Mouse (Mus musculus) spleen, adult 2 months (tissue): Measurements from ENCODE around the gene Zfp622. TPM values are rescaled to one million over a fixed set of nuclear protein-coding genes. Genes with fewer than 3 reads are reported as not detected.
A peak's percentile ranks its signal among the peaks of the same experiment; 100 is the strongest.

Source experiments
- DNase-seq, 2 experiments: peaks; one replicate each; pipeline versions ENCODE4 v3.0.0 to v3.0.0-alpha.2; 2012 to 2021; ENCODE audit warnings: low spot score in 2 of 2, low read depth in 1 of 2
- H3K27ac ChIP-seq: fragments of 200-500 bp; 2 replicates; pipeline ENCODE4 v1.5.1; 2012; ENCODE audit warnings: low read length, inconsistent platforms; ENCODE audit not compliant: insufficient read depth
- H3K27me3 ChIP-seq: fragments of 200-500 bp; 2 replicates; pipeline ENCODE4 v1.6.1; 2012; ENCODE audit warnings: mild to moderate bottlenecking, moderate library complexity, low read length, inconsistent platforms; ENCODE audit not compliant: control insufficient read depth, insufficient read depth
- H3K36me3 ChIP-seq: fragments of 200-500 bp; 2 replicates; pipeline ENCODE4 v1.6.1; 2012; ENCODE audit warnings: mild to moderate bottlenecking, low read length, inconsistent platforms; ENCODE audit not compliant: control insufficient read depth, insufficient read depth
- H3K4me1 ChIP-seq: fragments of 200-500 bp; 2 replicates; pipeline ENCODE4 v1.6.1; 2011; ENCODE audit warnings: inconsistent platforms; ENCODE audit not compliant: control insufficient read depth, insufficient read depth, insufficient read length
- H3K4me3 ChIP-seq: fragments of 200-500 bp; 2 replicates; pipeline ENCODE4 v1.5.1; 2011; ENCODE audit warnings: mild to moderate bottlenecking, inconsistent platforms; ENCODE audit not compliant: insufficient read depth, insufficient read length; ENCODE audit errors: extremely low read depth
- CTCF ChIP-seq: fragments of 200-500 bp; IDR thresholded peaks from 2 replicates; pipeline ENCODE4 v1.5.1; 2011; ENCODE audit warnings: mild to moderate bottlenecking, inconsistent platforms; ENCODE audit not compliant: insufficient read depth, insufficient read length, insufficient replicate concordance; ENCODE audit errors: extremely low read depth
- POLR2A ChIP-seq: fragments of 200-500 bp; IDR thresholded peaks from 2 replicates; pipeline ENCODE4 v1.6.1; 2011; ENCODE audit warnings: low read depth, low read length, inconsistent platforms
- WGBS: fragments of 180-500 bp; shearing (Covaris S2); methylation state at CpG from one replicate; pipeline ENCODE4 v1.1.7; 2018; 5-methylcytosine and 5-hydroxymethylcytosine counted together
- polyA plus RNA-seq: library from polyadenylated mRNA; depleted of rRNA; stranded (reverse); fragments of >200 nt; gene quantifications from 2 replicates; pipeline ENCODE4 v1.2.3, GENCODE M21; 2012

Zfp622 gene
- polyA plus RNA-seq, 1 experiment = 15.8 TPM

DNA sequence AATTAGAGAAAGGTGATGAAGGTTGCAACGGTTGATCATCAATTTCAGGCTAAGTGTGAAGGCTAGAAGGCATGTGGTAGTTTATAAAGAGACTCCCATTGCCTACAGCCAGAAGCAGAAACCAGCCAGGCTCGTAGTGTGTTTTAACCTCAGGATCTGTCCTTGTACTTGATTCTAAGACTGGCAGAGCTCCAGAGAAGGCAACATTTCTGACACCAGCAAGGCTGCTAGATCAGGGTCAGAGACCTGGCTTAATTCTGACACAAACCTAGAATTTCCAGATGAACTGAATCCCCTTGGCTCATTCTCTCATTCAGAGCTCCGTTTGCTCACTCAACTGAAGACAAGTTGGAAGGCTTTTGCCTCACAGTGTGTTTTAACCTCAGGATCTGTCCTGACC is 24.5 kb downstream of the Zfp622 start:
- Histone ChIP-seq H3K27ac (no peak overlapping the region), H3K4me1 (no peaks in the 10 kb centered on the region), H3K4me3 (no peak overlapping the region), H3K36me3 (no peaks in the 10 kb centered on the region), H3K27me3 (no peaks in the 10 kb centered on the region)
- 78% methylated on average over 3 of the region's 3 CpGs for WGBS
- TF ChIP-seq CTCF (no peak), POLR2A (no peak)
- DNase-seq = no peak

- H3K27ac ChIP-seq = no peak overlapping the region
- no peaks in the 10 kb centered on the region for H3K36me3 ChIP-seq
- TF ChIP-seq CTCF (no peak), POLR2A (no peak)
- no peak for DNase-seq
- no peaks in the 10 kb centered on the region for H3K27me3 ChIP-seq
- WGBS = 88% methylated on average over 4 of the region's 4 CpGs
- no peaks in the 10 kb centered on the region for H3K4me1 ChIP-seq
- H3K4me3 ChIP-seq = no peak overlapping the region
These were observed 28.7 kb downstream of the Zfp622 start for GRCm38 (mm10) chr15:26012891-26013290.

DNA sequence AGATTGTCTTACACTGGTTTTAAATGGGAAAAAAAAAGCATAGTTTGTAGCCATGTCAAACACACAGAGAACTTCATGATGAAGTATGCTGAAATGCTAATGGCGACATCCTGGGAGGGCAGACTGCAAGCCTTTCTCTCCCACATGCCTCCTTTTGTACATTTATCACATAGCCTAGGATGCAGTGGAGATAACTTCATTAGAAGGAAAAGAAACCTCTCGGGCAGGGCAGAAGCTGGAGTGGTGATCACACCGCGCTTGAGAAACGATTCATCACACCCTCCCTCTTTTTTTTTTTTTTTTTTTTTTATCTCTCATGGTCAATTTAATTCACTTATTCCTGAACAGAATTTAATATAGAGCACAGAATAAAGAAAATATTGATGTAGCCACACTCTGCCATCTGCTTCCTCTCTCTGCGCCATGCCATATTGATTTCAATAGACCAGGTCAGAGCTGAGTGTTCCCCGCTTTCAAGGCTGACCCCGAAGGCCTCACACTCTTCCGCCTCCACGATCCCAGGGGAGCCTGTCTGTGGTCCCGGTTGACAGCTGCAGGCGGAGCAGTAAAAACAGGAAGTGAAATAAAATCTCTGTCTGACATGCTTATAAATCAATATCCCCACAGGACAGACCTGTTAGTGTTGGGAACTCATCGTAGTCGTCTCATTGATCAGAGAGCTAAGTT is 32.0 kb downstream of the Zfp622 start:
- Histone ChIP-seq H3K36me3 (no peaks in the 10 kb centered on the region), H3K4me3 (no peak overlapping the region), H3K27ac (no peak overlapping the region), H3K4me1 (no peaks in the 10 kb centered on the region), H3K27me3 (no peaks in the 10 kb centered on the region)
- TF ChIP-seq POLR2A = no peak
- TF ChIP-seq CTCF = no peak
- peak; percentile 63 to 77 for DNase-seq
- WGBS = 20% methylated on average over 14 of the region's 14 CpGs

DNA sequence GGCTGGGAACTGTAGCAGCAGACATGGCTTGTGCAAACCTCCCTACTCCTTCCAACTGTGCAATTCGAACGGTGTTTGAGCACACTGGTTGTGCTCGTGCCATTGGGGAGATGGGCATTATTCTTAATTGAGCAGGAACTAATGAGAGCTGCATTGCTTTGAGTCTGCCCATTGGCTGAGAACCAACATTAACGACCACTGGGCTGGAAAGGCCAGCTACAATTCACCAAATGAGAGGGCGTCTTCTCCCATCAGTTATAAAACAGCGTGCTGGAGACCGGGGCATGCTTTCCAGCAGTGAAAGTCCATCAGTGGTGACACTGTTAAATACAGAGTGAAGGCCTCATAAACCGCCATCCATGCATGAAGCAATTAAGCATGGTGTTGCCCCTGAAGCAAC is 37.6 kb downstream of the Zfp622 start:
- no peak overlapping the region for H3K27ac ChIP-seq
- no peak for DNase-seq
- WGBS = 90% methylated on average over 8 of the region's 8 CpGs
- H3K4me3 ChIP-seq = no peak overlapping the region
- no peaks in the 10 kb centered on the region for H3K36me3 ChIP-seq
- H3K4me1 ChIP-seq = no peaks in the 10 kb centered on the region
- TF ChIP-seq CTCF (no peak), POLR2A (no peak)
- no peaks in the 10 kb centered on the region for H3K27me3 ChIP-seq

GRCm38 (mm10) chr15:26022636-26023035 is 38.5 kb downstream of the Zfp622 start:
- Histone ChIP-seq H3K4me3 (no peak overlapping the region), H3K36me3 (no peaks in the 10 kb centered on the region), H3K4me1 (no peaks in the 10 kb centered on the region), H3K27me3 (no peaks in the 10 kb centered on the region), H3K27ac (no peak overlapping the region)
- TF ChIP-seq CTCF (no peak), POLR2A (no peak)
- 88% methylated on average over 5 of the region's 5 CpGs for WGBS
- no peak for DNase-seq

- TF ChIP-seq POLR2A (no peak), CTCF (no peak)
- no peak for DNase-seq
These were observed 47.5 kb downstream of the Zfp622 start for GRCm38 (mm10) chr15:26031692-26032091.

DNA sequence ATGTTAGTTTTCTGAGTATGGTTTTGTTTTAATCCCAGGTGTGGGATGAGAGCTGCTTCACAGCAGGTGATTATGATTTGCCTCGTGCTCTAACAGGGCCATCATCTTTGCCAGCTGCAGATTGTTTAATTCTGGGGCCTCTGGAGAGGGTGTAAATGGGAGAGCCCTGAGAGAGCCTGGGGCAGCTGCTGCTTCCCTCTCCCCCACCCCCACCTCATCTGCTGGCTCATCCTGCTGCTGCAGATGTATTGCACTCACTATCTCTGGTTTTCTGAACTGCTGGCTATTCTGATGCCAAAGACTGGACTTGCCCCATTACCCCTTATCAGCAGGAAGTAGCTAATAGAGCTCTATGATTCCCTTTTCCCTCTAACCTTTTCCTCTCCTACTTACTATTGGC is 56.4 kb downstream of the Zfp622 start:
- H3K4me3 ChIP-seq = no peak overlapping the region
- H3K36me3 ChIP-seq = no peaks in the 10 kb centered on the region
- WGBS = 61% methylated on average over 1 of the region's 1 CpGs
- H3K27ac ChIP-seq = no peak overlapping the region
- no peaks in the 10 kb centered on the region for H3K4me1 ChIP-seq
- TF ChIP-seq POLR2A (no peak), CTCF (no peak)
- no peak for DNase-seq
- no peaks in the 10 kb centered on the region for H3K27me3 ChIP-seq

More at GRCm38 (mm10) chr15:26031692-26032091, 47.5 kb downstream of the Zfp622 start:
- no peaks in the 10 kb centered on the region for H3K4me1 ChIP-seq
- no peaks in the 10 kb centered on the region for H3K36me3 ChIP-seq
- no peak overlapping the region for H3K4me3 ChIP-seq
- WGBS = 73% methylated on average over 3 of the region's 3 CpGs
- H3K27me3 ChIP-seq = no peaks in the 10 kb centered on the region
- no peak overlapping the region for H3K27ac ChIP-seq
